Mouse (Mus musculus) kidney, embryonic 16.5 days (tissue): ENCODE measurements around the gene Arf4. TPM values are rescaled to one million over a fixed set of nuclear protein-coding genes. Genes with fewer than 3 reads are reported as not detected.

Source experiments
- ATAC-seq: fragments of 200-750 bp; cut with Nextera tagmentation; 2 replicates; pipeline ENCODE4 v1.8.0; 2017; ENCODE audit warnings: moderate TSS enrichment; ENCODE audit not compliant: low FRiP score, low TSS enrichment
- H3K27ac ChIP-seq: fragments of 300-500 bp; sonication (generic); 2 replicates; pipeline ENCODE4 v1.5.1; 2014; ENCODE audit warnings: low read length
- H3K27me3 ChIP-seq: fragments of 300-500 bp; sonication (generic); 2 replicates; pipeline ENCODE4 v1.6.1; 2014; ENCODE audit warnings: low read length, control low read depth, mixed read lengths; ENCODE audit not compliant: insufficient read depth
- H3K36me3 ChIP-seq: fragments of 300-500 bp; sonication (generic); 2 replicates; pipeline ENCODE4 v1.6.1; 2014; ENCODE audit warnings: low read length, control low read depth, mixed read lengths; ENCODE audit not compliant: insufficient read depth
- H3K4me1 ChIP-seq: fragments of 300-500 bp; sonication (generic); 2 replicates; pipeline ENCODE4 v1.6.1; 2014; ENCODE audit warnings: low read length, control low read depth, mixed read lengths; ENCODE audit not compliant: insufficient read depth
- H3K4me2 ChIP-seq: fragments of 300-500 bp; sonication (generic); replicated peaks from 2 replicates; pipeline ENCODE4 v1.6.1; 2014; ENCODE audit warnings: low read depth, low read length
- H3K4me3 ChIP-seq: fragments of 300-500 bp; sonication (generic); 2 replicates; pipeline ENCODE4 v1.5.1; 2014; ENCODE audit warnings: mild to moderate bottlenecking, low read length
- H3K9ac ChIP-seq: fragments of 300-500 bp; sonication (generic); replicated peaks from 2 replicates; pipeline ENCODE4 v1.6.1; 2014; ENCODE audit warnings: low read length
- H3K9me3 ChIP-seq: fragments of 300-500 bp; sonication (generic); 2 replicates; pipeline ENCODE4 v1.6.1; 2016; ENCODE audit warnings: low read length, control low read depth
- WGBS: fragments of 180-500 bp; shearing (Covaris S2); extraction: QIAGEN DNeasy Blood & Tissue Kit; methylation state at CpG from one replicate; pipeline ENCODE4 v1.1.7; 2014; 5-methylcytosine and 5-hydroxymethylcytosine counted together
- polyA plus RNA-seq: library from polyadenylated mRNA; unstranded; fragments of >200 nt; fragmentation: Nextera tagmentation; extraction: Ambion mirVana; gene quantifications from 2 replicates; pipeline ENCODE4 v1.2.1, GENCODE M21; 2015

The Arf4 gene
- polyA plus RNA-seq, 1 experiment from 2014 or later, result 589 TPM

GRCm38 (mm10) chr14:26626605-26627140, 11.2 kb upstream of the Arf4 start:
- H3K36me3 ChIP-seq, result peaks cover 50% of the 10 kb centered on the region
- no peak overlapping the region for H3K4me2 ChIP-seq
- no peak for ATAC-seq
- WGBS, result 86% methylated on average over 5 of the region's 5 CpGs
- H3K27ac ChIP-seq, result no peak overlapping the region
- no peak overlapping the region for H3K4me3 ChIP-seq
- H3K27me3 ChIP-seq, result no peaks in the 10 kb centered on the region
- no peak overlapping the region for H3K9ac ChIP-seq
- no peaks in the 10 kb centered on the region for H3K4me1 ChIP-seq
- H3K9me3 ChIP-seq, result no peaks in the 10 kb centered on the region

- no peak for ATAC-seq
These were observed 636 bp upstream of the Arf4 start for GRCm38 (mm10) chr14:26637025-26637850.

DNA sequence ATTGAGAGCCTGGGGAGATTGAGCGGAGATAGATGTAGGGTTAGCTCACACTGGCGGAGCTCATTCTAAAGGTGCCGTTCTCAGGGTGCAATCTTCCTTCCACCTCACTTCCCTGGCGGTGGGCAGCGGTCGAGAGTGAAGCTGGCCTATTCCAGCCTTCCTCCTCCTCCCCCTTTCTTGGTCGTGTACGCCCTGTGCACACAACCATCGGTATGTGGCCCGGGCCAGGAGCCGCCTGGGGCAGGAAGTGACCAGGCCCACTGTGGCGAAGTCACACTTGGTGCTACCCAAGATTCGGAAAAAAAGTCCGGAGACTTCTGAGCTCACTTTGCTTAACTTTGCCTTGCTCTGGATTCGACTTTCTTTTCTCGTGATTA, 822 bp downstream of the Arf4 start:
- Histone ChIP-seq H3K4me3 (peak overlapping the region; percentile 97), H3K27ac (peak overlapping the region; percentile 98), H3K27me3 (no peaks in the 10 kb centered on the region), H3K4me1 (peaks cover 21% of the 10 kb centered on the region), H3K9me3 (no peaks in the 10 kb centered on the region), H3K9ac (peak overlapping the region; percentile 99), H3K36me3 (no peaks in the 10 kb centered on the region), H3K4me2 (peak overlapping the region; percentile 71)
- WGBS, result under 1% methylated on average over 16 of the region's 16 CpGs
- ATAC-seq, result peak; percentile 64

More at GRCm38 (mm10) chr14:26637025-26637850, 636 bp upstream of the Arf4 start:
- Histone ChIP-seq H3K27ac (peak overlapping the region; percentile 98), H3K36me3 (peaks cover under 1% of the 10 kb centered on the region; the same call in 1 of the 2 replicates), H3K4me2 (peak overlapping the region; percentile 60), H3K27me3 (no peaks in the 10 kb centered on the region), H3K4me3 (peak overlapping the region; percentile 97), H3K4me1 (peaks cover 21% of the 10 kb centered on the region), H3K9ac (peak overlapping the region; percentile 75), H3K9me3 (no peaks in the 10 kb centered on the region)
- 27% methylated on average over 17 of the region's 17 CpGs for WGBS

DNA sequence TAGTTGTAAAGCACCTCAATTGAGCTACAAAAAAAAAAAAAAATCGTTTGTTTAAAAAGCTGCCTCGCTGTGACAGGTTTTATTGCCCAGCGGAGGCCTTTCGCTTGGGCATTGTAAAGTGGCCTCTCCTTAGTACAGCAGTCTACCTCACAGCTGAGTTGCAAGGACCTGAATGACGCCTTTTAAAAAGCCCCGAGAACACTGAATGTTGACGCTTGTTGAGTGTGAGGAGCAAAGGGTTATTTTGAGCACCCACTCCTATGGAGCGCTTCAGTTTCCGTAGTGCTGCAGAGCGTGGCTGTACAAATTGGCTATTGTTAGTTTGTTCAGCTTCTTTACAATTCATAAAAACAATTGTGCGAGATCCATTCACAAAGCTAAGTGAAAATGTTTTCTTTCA, 1.4 kb downstream of the Arf4 start:
- Histone ChIP-seq H3K9ac (peak overlapping the region; percentile 99), H3K4me3 (peak overlapping the region; percentile 97), H3K4me1 (peaks cover 22% of the 10 kb centered on the region), H3K27ac (peak overlapping the region; percentile 98; the same call in 1 of the 2 replicates), H3K4me2 (peak overlapping the region; percentile 71), H3K9me3 (no peaks in the 10 kb centered on the region), H3K36me3 (no peaks in the 10 kb centered on the region), H3K27me3 (no peaks in the 10 kb centered on the region)
- no peak for ATAC-seq
- 3% methylated on average over 11 of the region's 11 CpGs for WGBS

DNA sequence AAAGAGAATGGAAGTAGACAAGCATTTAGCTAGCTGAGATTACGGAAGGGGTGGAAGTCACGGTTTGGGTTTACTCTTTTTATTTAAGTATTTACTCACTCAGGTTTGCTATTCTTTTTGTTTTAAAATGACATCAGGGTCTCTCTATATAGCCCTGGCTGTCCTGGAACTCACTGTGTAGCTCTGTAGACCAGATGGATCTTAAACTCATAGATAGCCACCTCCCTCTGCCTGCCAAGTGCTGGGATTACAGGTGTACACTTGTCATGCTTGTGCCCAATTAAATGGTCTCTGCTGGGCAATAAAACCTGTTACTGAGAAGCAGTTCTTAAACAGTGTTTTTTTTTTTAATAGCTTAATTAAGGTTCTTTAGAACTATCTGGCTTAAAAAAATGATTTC, 2.1 kb downstream of the Arf4 start:
- WGBS, result 32% methylated on average over 2 of the region's 2 CpGs
- no peaks in the 10 kb centered on the region for H3K27me3 ChIP-seq

DNA sequence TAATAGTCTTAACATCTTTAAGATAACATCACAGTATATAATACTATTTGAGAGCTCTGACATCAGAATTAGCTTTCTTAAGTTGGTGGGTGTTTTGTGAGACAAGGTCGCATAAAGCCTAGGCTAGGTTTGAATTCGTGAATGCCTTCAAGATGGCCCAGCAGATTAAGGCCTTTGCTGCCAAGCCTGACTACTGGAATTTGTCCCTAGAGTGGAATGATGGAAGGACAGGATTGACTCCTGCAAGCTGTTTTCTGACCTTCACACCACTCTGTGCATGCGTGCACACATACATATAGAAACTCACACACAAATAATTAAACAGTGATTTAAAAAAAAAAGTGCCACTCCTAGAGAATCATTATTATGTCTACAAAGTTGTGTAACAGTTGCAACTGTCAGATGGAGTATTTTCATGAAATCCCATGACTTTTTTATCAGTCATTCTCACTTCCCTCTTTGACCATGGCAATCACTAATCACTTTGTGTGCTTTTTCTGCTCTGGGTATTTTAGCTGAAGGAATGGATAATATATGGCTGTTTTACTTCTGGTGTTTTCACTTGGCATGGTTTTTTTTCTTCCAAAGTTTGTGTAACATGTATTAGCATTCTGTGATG, 5.2 kb downstream of the Arf4 start:
- no peaks in the 10 kb centered on the region for H3K9me3 ChIP-seq
- H3K27me3 ChIP-seq, result no peaks in the 10 kb centered on the region
- H3K4me3 ChIP-seq, result no peak overlapping the region
- 75% methylated on average over 3 of the region's 3 CpGs for WGBS
- H3K9ac ChIP-seq, result no peak overlapping the region
- ATAC-seq, result no peak
- H3K27ac ChIP-seq, result no peak overlapping the region
- peaks cover 21% of the 10 kb centered on the region for H3K4me1 ChIP-seq
- H3K36me3 ChIP-seq, result peaks cover 7% of the 10 kb centered on the region; the same call in 1 of the 2 replicates
- no peak overlapping the region for H3K4me2 ChIP-seq

More for the DNA sequence above, 2.1 kb downstream of the Arf4 start:
- Histone ChIP-seq H3K36me3 (no peaks in the 10 kb centered on the region), H3K4me1 (peaks cover 24% of the 10 kb centered on the region), H3K4me2 (peak overlapping the region; percentile 71), H3K9ac (peak overlapping the region; percentile 54), H3K4me3 (peak overlapping the region; percentile 97), H3K27ac (no peak overlapping the region), H3K9me3 (no peaks in the 10 kb centered on the region)
- no peak for ATAC-seq

GRCm38 (mm10) chr14:26645989-26646650, 8.2 kb downstream of the Arf4 start:
- no peak overlapping the region for H3K27ac ChIP-seq
- no peak overlapping the region for H3K9ac ChIP-seq
- H3K4me1 ChIP-seq, result peaks cover 10% of the 10 kb centered on the region; the same call in 1 of the 2 replicates
- peaks cover 13% of the 10 kb centered on the region; the same call in 1 of the 2 replicates for H3K36me3 ChIP-seq
- ATAC-seq, result no peak
- no peak overlapping the region for H3K4me2 ChIP-seq
- 74% methylated on average over 5 of the region's 5 CpGs for WGBS
- H3K27me3 ChIP-seq, result no peaks in the 10 kb centered on the region
- H3K4me3 ChIP-seq, result no peak overlapping the region
- H3K9me3 ChIP-seq, result no peaks in the 10 kb centered on the region

DNA sequence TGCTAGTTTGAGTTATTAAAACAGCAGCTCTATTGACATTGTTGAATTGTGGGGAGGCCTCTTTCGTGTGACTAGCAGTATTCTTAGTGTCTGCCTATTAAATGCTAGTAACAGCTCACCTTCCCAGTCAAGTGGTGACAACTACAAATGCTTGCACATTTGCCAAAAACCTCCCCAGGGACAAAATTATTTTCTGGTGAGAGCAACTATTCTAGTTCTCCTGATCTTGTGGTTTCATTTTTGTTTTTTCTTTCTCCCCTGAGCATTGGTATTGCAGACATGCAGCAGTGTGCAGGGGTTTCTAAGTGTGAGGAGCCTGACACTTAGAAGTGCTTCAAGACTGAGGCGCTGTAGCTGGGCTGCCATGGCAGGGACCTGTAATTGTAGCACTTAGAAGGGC, 9.9 kb downstream of the Arf4 start:
- 84% methylated on average over 2 of the region's 2 CpGs for WGBS
- H3K4me1 ChIP-seq, result peaks cover 7% of the 10 kb centered on the region; the same call in 1 of the 2 replicates
- ATAC-seq, result no peak

DNA sequence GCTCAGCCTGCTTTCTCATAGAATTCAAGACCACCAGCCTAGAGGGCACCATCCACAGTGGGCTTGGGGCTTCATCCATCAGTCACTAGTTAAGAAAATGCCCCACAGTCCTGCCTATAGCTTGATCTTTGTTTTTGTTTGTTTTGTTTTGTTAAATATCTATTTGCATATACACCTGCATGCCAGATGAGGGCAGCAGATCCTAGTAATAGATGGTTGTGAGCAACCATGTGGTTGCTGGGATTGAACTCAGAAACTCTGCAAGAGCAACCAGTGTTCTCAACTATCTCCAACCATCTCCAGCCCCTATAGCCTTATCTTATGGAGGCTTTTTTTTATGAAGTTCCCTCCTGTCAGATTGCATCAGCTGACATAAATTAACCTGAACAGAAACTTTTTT, 14.0 kb downstream of the Arf4 start:
- H3K36me3 ChIP-seq, result peaks cover 38% of the 10 kb centered on the region

More for the DNA sequence above, 9.9 kb downstream of the Arf4 start:
- H3K9ac ChIP-seq, result no peak overlapping the region
- H3K4me2 ChIP-seq, result no peak overlapping the region
- no peaks in the 10 kb centered on the region for H3K9me3 ChIP-seq
- H3K27ac ChIP-seq, result no peak overlapping the region
- peaks cover 15% of the 10 kb centered on the region; the same call in 1 of the 2 replicates for H3K36me3 ChIP-seq
- no peaks in the 10 kb centered on the region for H3K27me3 ChIP-seq
- no peak overlapping the region for H3K4me3 ChIP-seq

More for the DNA sequence above, 14.0 kb downstream of the Arf4 start:
- ATAC-seq, result no peak
- no peaks in the 10 kb centered on the region for H3K9me3 ChIP-seq
- H3K4me2 ChIP-seq, result no peak overlapping the region
- H3K27ac ChIP-seq, result no peak overlapping the region
- no peaks in the 10 kb centered on the region for H3K27me3 ChIP-seq
- no peak overlapping the region for H3K4me3 ChIP-seq
- H3K4me1 ChIP-seq, result no peaks in the 10 kb centered on the region
- H3K9ac ChIP-seq, result no peak overlapping the region
